Mouse (Mus musculus): Measurements from ENCODE around the gene Gdf9. TPM values are rescaled to one million over a fixed set of nuclear protein-coding genes. Genes with fewer than 3 reads are reported as not detected.
A peak's percentile ranks its signal among the peaks of the same experiment; 100 is the strongest.

Gene Gdf9
- total RNA-seq, 4 experiments from 2014 or later: 0.42 to 1.8 (median 0.86) TPM

DNA sequence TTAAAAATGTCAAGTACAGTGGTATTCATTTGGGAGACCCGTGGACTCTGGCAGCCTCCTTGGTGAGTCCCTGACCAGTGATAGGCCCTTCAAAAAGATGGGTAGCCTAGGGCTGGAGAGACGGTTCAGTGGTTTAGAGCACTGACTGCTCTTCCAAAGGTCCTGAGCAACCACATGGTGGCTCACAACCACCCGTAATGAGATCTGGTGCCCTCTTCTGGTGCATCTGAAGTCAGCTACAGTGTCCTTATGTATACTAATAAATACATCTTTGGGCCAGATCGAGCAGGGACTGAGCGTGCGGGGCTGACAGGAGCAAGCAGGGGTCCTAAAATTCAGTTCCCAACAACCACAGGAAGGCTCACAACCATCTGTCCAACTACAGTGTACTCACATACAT lies 13.0 kb downstream of the Gdf9 start:
- DNase-seq (ENCODE audit: low spot score in 2 of 2): no peak

DNA sequence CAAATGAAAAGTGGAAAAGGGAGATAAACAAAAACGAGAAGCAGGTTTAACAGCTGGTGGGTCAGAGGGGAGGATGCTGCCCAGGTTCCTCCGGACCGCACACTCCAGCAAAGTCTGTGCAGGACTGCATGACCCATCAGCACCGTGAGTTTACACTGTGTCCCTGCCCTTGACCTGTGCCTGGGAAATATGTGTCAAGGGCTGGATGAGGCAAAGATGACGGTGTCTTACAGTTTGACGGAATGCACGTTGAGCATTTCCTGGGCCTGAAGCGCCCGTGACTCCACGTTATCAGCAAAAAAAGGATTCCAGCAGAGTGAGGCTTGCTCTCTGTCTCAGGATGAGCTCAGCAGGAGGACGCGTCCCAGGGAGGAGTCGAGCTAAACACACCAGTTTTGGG lies 14.7 kb downstream of the Gdf9 start:
- no peak for DNase-seq (ENCODE audit: low spot score in 2 of 2)

DNA sequence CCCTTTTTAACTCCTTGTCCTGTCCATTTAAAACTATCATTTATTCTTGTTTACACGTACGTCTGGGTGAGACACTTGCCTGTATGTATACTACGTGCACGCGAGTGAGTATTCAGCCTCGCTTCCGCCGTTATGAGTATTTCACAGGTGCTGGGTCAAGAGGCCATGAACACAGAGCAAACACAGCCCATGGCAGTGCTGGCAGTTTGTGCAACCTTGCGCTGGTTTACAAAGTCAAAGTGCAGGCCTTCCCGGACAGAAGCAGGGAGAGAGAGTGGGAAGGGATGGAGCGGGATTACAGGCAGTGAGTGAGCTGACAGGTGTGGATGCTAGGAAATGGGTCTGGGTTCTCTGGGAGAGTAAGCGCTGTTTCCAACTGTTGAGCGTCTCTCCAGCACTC lies 15.4 kb downstream of the Gdf9 start:
- DNase-seq (ENCODE audit: low spot score in 2 of 2): no peak

DNA sequence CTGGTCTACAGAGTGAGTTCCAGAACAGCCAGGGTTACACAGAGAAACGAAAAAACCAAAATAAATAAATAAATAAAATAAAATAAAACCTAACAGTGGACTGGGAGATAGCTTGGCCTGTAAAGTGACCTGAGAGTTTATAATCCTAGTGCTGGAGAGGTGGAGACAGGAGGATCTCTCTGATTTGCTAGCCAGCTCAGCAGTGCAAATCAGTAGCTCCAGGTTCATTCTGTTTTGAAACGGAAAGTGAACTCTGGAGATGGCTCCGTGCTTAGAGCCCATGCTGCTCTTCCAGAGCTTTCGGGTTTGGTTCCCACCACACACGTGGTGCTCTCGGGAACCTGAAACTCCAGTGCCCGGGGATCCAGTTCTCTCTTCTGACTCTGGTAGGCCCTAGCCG lies 17.2 kb downstream of the Gdf9 start:
- no peak for DNase-seq (ENCODE audit: low spot score in 2 of 2)

DNA sequence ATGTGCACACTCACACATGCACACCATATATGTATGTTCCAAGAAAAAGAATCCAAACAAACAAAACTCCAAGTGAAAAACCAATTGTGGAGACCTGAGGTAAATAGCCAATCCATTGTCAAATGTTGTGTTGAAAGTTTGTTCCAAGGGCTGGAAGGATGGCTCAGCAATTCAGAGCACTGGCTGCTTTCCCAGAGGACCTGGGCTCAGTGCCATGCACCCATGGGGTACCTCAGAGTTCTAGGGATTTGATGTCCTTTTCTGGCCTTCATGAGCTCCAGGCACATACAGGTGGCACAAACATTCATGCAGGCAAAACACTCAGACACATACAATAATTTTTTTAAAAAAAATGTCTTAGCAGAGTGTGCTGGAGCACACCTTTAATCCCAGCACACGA lies 17.7 kb downstream of the Gdf9 start:
- DNase-seq (ENCODE audit: low spot score in 2 of 2): no peak

DNA sequence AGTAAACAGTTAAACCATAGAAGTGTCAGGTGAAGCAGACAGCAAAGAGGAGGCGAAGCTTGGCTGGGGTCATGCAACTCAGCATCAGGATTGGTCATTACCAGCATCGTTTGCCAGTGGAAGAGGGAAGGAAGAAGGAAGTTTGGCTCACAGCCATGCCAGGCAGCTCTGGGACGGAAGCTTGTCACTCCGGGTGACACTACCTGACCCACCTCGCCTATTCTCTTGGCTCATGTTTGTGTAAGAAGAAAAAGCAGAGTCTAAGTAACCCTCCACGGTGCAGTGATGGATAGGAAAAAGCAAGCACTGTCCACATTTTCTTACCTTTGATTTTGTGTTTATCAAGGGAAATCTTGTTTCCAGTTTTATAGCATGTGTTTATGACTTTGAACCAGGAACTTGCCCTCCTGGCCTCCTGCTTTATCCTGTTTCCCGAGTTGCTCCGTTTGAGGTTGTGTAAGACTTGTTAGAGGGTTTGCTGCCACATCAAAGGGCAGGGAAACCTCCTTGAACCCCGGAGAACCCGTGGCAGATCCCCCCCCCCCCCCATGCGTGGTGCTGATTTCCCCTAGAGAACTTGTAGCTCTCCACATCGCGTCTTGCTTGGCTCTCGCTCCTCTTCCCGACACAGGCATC lies 19.4 kb downstream of the Gdf9 start:
- no peak for DNase-seq (ENCODE audit: low spot score in 2 of 2)

DNA sequence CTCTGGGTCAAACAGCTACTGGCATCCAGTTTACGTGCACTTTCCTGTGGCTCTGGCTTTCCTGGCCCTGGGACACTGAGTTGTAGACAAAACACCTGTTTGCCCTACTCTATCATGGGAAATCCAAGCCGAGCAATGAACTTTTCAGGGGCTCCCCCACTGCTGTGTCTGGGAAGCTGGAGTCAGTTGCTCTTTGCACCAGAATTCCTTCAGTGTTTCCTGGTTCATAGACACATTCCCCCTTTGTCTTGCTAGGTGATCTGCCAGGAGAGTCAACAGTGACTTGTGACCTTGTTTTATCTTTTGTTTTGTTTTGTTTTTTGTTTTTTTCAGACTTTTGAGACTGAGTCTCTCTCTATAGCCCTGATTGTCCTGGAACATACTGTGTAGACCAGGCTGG lies 20.5 kb downstream of the Gdf9 start:
- DNase-seq (ENCODE audit: low spot score in 2 of 2): no peak

DNA sequence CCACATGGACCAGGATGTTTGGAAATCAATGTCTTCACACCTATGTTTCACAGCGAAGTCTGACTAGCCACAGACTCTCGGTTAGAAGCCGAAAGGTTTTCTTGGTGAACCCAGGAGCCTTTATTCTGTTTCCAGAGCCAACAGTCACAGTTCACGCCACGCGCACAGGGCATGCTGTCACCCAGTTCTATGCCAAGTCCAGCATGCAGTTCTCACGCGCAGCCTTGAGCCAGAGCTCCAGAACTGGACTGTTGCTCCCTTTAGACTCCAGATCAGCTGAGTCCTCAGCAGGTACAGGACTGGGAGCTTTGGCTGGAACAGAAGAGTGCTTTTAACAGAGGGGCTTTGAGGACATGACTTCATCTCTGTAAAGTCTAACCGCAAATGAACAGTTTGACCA lies 21.6 kb downstream of the Gdf9 start:
- DNase-seq (ENCODE audit: low spot score in 2 of 2): no peak

DNA sequence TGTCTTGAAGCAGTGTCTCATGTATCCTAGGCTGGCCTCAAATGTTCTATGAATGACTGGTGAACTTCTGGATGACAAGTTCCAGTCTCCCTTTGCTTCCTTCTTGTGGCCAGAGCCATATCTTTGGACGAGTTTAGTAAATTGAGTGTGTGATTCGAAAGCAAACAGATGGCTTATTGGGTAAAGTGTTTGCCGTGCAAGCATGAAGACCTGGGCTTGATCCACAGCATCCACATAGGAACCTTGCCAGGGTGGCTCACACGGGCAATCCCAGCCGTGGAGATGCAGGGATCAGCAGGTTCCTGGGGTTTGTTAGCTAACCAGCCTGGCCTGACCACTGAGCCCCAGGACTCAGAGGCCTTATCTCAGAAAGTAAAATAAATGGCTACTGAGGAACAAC lies 22.2 kb downstream of the Gdf9 start:
- no peak for DNase-seq (ENCODE audit: low spot score in 2 of 2)

DNA sequence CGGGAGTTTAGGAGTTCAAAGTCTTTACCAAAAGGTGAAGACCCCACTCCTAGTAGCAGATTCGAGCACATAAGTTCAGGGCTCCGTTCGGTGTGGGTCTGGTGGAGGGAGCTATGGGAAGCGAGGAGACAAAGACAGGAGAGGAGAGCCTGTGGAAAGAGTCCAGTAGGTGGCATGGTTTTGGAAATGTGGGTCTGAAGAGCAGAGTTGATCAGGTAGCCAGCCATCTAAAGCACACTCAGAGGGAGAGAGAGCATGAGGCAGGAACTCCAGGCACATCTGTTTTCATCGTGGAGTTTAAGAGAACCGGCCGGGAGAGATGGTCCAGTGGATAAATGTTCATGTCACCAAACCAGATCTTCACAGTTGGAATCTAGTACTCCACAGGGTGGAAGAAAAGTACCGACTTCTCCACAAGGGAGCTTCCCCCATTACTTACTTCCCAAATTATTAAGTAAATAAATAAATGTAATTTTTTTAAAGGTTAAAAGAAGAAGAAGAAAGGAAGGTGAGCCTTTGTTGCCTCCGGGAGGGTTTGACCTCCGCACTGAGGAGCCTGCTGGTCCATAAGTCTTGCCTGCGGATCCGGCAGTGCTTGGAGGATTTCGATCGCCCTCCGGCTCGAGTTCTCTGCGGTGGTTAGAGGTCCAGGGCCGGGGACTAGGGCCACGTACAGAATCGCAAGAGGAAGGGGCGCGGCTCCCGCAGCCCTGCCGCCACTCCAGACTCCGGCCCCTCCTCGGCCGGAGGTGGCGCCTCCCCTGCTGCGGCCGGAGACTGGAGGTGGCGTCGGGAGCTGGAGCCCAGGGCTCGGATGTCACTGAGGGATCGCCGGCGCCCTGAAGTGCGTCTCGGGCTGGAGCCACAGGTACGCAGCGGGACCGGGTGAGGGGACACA lies 25.9 kb downstream of the Gdf9 start, which contains the start of the genes Gm10447 and Shroom1:
Gene Gm10447 (minus strand): TSS at position 637 of the 898 bp plus-strand sequence.
Gene Shroom1 (plus strand): TSS at position 732 of the 898 bp plus-strand sequence.
- no peak for DNase-seq (ENCODE audit: low spot score in 2 of 2)

DNA sequence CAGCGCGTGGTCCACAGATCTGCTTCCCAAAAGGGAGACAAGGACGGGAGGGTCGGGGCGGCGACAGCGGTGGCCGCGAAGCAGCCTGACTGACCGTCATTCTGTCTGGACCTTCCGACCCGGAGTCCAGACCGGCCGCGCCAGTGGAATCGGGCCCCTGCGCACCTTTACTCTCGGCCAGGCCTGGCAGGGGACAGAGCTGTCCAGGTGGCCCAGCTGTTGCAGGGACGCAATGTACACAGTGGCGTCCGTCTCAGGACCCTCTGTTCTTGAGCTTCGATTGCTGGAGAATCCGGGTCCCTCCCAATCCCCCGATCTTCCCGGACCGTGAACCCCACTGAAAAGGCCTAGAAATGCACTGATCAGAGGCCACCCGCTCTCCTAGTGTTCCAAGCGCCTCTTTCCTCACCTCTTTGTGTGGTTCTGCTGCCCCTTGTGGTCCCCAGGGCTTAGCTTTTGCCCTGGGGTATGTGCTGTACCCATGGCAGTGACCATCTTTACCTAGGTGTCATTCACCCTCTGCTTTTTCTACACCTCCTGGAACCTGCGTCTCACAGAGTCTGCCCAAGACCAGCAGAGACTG lies 26.6 kb downstream of the Gdf9 start:
- no peak for DNase-seq (ENCODE audit: low spot score in 2 of 2)

DNA sequence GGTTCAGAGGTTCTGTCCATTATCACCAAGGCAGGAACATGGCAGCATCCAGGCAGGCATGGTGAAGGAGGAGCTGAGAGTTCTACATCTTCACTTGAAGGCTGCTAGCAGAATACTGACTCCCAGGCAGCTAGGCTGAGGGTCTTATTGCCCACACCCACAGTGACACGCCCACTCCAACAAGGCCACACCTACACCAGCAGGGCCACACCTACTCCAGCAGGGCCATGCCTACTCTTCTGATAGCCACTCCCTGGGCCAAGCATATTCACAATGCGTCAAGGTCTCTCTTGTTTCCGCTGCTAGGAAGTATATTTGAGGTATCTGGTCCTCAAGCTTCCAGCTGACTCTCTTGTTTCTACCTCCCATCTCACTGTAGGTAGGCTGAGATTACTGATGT lies 28.2 kb downstream of the Gdf9 start:
- DNase-seq (ENCODE audit: low spot score in 2 of 2): no peak

DNA sequence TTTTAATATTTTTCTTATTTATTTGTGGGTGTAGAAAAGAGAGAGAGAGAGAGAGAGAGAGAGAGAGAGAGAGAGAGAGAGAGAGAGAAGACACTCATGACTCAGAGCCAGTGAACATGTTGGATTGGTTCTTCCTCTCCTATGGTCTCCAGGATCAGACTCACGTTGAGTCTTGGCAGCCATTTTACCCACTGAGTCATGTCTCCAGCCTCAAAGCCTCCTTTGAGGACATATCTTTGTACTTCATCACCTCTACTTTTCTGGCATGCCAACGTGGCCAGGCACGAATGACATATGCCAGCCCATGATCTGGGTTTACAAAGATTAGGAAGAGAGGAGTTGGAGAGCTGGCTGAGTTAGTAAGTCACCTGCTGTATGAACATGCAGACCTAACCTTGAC lies 29.4 kb downstream of the Gdf9 start:
- no peak for DNase-seq (ENCODE audit: low spot score in 2 of 2)

DNA sequence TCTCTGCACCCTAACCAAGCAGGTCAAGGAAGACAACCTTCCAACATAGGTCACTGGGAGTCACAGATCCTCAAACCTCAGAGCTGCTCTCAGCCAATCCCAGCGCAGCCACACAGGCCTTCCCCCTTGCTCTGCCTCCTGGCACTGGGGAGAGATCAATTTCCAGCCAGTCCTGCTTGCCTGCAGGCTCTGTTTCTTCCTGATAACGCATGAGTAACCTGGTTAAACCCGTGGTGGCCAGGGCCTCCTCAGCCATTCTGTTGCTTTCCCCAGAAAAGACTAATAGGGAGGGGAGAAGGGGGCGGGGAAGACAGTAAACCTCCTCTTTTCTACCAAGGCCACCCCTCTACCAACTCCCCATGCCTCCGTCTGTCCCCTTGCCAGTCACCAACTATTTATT lies 30.9 kb downstream of the Gdf9 start:
- no peak for DNase-seq (ENCODE audit: low spot score in 2 of 2)

DNA sequence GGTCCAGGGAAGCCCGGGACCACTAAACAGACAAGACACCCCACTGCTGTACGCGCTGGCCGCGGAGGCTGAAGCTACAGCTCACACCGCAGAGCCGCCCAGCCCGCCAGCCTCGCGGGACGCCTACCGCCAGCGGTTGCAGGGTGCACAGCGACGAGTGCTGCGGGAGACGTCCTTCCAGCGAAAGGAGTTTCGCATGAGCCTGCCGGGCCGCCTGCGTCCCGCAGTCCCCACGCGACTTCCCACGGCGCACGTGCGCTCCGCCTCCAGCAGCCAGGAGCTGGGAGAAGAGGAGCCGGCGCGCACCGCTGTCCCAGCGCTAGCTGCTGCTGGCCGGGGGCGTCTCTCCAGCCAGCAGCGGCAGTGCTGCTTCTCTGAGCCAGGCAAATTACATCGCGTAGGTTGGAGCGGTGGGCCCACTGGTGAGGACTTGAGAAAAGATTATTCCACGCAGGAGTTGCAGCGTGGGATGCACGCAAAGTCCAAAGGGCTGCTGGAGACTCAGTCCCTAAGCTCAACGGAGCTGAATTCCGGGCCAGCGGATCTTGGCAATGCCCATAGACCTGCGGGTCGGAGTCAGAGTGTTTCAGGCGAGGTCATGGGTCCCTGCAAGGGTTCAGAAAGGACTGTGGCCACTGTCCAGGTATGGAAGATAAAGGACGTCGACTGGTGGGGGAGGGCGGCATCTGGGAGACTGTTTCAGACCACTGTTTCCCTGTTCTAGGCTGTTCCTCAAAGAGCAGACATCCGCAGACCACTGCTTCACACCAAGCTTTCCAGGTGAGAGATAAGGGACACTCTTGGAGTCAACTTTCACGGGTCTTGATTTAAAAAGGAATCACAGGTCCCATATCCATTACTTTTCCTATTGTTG lies 33.0 kb downstream of the Gdf9 start:
- peak in 1 of 2 experiments; percentile 70 for DNase-seq (ENCODE audit: low spot score in 2 of 2)

DNA sequence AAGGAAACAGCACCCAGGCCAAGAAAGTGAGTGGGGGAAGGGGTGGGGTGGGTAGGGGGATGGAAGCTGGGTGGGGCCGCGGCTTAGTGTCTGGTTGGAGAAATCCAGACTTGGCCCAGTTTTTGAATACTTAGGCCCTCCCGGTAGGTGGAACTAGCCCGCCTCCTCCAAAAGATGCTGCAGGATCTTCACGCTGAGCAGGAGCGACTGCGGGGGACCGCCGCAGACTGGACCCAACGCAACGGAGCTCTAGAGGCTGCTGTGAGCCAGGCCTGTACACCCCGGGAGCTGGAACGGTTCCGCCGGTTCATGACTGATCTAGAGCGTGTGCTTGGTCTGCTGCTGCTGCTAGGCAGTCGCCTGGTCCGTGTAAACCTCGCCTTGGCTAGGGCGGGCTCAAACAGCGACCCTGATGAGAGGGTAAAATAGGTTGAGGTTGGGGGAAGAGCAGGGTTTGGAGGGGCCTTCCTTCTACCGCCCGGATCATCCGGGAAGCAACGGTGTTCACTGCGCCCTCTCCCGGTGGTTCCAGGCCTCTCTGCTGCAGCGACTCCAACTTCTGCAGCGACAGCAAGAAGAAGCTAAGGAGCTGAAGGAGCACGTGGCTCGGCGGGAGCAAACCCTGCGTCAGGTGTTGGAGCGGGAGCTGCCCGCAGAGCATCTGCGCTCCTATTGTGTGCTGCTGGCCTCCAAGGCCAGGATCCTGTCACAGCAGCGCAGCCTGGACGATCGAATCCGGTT lies 35.6 kb downstream of the Gdf9 start:
- DNase-seq (ENCODE audit: low spot score in 2 of 2): peak; percentile 71 to 80

DNA sequence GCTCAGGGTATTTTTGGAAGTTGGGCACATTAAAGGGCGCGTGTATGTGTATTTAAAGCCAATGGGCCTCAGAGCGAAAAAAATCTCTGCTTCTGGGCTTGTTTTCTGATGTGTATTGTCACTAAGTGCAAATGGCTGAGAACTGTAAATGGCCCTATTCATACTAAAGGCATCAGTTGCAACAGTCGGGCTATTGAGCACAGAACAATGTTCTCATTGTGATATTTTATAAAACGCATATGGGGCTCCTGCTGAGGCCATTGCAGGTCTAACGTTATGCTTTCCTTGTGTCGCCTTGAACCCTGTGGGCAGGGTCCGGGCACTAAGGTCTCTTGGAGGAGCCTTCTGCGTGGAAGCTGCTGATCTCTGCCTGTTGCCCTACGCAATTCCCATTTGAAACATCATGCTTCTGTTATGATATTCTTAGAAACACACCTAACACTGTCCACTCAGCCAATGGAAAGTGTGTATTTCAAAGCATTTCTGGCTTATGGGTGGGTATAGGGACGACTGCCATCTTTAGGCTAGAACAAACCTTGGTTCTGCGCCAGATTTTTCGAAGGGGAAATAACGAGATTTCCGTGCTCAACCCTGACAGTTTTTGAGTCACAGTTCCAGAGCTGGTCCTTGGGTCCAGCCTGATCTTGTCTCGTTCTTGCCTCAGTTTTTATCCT lies 38.6 kb downstream of the Gdf9 start:
- DNase-seq (ENCODE audit: low spot score in 2 of 2): no peak

DNA sequence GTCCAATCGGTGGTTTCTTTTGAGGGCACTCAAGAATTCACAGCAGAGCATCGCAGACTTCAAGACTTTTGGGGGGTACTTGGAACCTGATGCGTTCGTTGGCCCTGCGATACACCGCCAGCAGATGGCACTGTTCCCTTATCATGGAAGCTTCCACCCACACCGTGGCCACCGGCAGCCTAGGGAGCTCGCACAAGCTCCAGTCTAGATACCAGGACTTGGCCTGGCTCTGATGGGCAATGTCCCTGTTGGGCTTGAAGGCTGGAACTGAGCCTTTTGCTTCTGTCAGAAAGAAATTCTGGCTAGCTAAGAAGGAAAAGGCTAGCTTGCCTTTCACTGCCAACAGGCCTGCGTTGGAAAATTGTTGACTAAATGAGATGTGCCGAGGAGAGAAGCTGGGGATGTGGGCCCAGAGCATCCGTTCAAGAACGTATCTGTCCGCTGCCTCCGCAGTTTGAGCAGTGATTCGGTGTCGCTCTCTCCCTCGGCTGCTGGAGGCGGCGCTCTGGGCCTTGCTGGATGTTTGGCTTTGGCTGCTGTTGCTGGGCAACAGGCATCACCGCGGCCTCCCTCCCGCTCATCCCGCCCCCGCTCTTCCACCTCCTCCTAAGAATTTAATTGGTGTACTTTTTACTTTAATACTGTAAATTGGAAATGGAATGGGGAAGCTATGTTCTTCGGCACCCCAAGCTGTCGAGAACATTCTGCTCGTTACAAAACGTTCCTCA lies 39.3 kb downstream of the Gdf9 start, which contains the start of gene Gm9837:
Gene Gm9837 (minus strand): TSS at position 512 of the 728 bp plus-strand sequence.
- DNase-seq (ENCODE audit: low spot score in 2 of 2): peak; percentile 88 to 91

DNA sequence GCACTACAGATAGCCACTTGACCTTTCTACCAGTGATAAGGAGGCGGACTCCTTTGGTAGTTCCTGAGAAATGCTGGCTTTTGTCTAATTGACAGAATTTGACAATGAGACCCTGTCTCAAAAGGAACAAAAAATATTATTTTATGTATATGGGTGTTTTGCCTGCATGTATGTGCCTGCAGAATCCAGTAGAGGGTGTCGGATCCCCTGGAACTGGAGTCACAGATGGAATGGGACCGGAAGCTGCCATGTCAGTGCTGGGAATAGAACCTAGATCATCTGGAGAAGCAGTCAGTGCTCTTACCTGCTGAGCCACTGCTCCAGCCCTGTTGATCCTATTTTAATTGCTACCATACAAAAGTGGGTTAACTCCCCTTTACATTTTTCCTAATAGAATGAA lies 41.9 kb downstream of the Gdf9 start:
- DNase-seq (ENCODE audit: low spot score in 2 of 2): no peak
